Mouse (Mus musculus) lung, postnatal 36 days (tissue): ENCODE measurements around the gene Pde4d.

Experiments
- DNase-seq: peaks from one replicate; pipeline ENCODE4 v3.0.0; 2022; ENCODE audit warnings: mixed read lengths

The Pde4d gene

GRCm38 (mm10) chr13:109058045-109058444, 608.3 kb downstream of the Pde4d start:
- DNase-seq = no peak

DNA sequence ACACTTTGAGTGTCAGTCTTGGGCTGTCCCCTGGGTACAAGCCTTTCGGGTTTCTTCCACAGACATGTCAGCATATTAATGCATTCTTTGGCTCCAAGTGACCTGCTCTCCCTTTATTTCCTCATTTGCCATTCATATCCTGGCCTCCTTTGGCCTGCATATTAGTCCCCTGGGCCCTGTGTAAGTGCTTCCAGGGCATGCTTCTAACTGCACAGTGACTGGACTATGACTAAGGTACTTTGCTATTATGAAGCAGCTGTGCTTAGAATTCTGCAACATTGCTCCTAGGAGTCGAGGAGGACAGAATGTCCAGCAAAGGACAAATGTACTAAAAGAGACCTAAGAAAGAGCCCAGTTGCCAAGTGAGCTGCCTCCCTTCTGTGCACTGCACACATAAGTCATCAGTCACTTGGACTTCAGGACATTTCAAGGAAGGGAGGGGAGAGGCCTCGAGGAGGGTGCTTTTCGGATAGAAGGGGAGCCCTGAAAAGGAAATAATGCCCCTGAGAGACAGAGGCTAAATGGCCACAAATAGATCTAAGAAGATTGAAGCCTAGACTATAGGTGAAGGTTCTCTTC, 616.9 kb downstream of the Pde4d start:
- no peak for DNase-seq

DNA sequence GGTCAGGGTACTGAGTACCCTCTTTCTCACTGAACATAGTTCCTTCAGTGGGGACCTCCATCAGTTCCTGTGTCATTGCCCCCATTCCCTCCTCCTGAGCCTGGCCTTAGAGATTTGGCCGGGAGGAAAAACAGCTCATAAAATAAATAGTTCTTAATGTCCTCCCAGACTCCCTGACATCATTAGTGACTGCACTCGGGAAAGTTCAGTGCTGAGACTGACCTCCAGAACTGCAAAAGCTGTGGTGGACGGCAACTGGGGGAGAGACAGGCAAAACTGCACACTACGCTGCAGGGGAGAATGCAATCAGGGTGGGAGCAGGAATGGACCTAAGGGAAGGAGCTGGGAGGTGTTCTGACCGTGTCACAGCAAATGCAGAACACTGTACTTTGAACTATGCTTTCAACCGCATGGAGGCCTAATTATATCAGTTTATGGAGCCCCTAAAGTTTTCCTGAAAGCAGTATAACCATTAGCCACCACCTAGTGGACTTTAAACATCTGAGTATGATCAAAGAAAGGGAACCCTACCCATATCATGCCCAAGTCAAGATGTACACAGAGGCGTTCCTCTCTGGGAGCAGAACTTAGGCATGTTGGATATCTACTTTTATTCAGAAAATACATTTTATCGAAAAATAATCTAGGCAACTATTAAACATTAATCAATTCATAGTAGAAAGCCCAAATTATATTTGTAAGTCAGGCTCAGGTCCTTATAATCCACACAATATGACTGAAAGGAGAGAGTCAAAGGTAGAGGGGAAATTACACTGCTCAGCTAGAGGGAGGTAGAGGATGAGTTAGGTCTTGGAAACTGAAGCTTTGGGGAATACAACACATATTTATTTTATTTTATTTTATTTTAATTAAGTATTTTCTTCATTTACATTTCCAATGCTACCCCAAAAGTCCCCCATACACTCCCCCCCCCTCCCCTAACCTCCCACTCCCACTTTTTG, 618.8 kb downstream of the Pde4d start:
- DNase-seq = no peak

DNA sequence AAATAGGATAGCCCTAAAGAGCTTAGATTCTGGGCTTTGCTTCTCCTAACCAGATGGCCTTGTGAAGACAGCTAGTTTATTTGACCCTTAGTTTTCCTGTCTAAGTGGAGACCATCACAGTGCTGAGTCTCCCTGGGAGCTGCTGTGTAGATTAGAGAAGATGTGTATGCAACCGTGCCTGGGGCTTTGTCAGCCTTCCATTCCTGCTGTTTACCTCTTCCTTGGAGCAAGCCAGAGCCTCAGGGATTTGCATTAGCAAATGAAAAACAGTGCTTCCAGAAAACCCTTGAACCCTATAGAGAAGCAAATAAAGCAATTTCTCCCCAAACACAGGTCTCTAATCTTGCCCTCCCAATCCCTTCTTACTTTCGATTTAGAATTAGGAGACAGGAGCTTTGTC, 623.6 kb downstream of the Pde4d start:
- no peak for DNase-seq

DNA sequence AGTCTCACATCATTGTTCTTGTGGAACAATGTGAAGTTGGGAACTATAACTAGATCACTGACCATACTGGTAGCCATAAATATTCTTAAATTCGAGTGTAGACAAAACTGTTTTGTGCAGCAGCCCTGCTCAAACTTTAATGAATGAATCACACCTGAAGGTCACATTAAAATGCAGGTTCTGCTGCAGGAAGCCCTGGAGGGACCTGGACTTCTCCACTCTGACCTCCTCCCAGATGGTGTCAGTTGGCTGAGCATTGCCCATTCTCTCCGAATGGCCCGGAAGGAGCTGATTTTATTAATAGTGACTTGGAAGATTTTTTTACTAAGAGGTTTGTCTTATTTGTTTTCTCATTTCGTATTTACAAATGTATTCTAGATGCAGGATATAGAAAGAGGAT, 624.3 kb downstream of the Pde4d start:
- DNase-seq = no peak

GRCm38 (mm10) chr13:109092654-109093053, 642.9 kb downstream of the Pde4d start:
- no peak for DNase-seq

DNA sequence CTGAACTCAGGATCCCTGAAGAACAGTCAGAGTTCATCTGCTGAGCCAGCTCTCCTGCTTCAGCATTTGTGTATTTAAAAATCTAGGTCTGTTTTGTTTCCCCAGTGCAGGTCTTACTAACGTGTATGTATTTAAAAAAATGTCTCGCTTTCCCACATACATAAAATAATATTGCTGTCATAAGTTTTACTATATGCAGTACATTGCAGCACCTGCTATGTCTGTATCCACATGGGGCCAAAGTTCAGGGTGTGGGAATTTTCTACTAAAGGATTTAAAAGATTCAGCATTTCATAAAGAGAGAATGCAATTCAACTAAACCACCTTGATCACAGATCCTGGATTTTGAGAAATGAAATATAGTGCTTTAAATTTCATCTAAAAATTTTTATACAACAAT, 646.9 kb downstream of the Pde4d start:
- no peak for DNase-seq

GRCm38 (mm10) chr13:109116004-109116341, 666.2 kb downstream of the Pde4d start:
- DNase-seq = peak; percentile 26

GRCm38 (mm10) chr13:109116342-109117201, 666.8 kb downstream of the Pde4d start:
- DNase-seq = no peak

DNA sequence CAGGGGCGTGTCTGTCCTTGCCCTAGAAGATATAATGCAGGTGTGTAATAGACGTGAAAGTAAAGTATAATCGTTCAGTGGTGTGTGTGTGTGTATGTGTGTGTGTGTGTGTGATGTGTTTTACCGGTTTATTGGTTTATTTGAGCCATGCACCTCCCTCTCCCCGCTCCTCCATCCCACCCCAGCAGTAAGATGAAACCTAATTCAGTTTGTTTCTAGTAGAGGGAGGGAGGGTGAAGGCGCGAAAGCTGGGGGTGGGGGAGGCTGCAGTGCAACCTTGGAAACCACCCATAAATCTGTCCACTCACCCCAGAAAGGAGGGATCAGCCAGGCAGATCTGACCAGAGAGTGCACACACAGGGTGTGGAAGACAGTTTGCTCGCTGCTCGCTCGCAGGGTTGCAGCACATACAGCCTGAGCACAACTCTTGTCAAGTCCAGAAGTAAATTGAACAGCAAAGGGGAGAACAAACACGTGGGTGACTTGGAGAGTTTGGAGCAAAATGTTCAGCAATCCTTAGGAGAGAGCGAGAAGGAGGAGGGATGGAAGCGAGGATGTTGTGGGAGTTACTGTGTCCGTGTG, 667.6 kb downstream of the Pde4d start:
- DNase-seq = no peak

- no peak for DNase-seq
Observed at GRCm38 (mm10) chr13:109118296-109118800, 668.6 kb downstream of the Pde4d start.

DNA sequence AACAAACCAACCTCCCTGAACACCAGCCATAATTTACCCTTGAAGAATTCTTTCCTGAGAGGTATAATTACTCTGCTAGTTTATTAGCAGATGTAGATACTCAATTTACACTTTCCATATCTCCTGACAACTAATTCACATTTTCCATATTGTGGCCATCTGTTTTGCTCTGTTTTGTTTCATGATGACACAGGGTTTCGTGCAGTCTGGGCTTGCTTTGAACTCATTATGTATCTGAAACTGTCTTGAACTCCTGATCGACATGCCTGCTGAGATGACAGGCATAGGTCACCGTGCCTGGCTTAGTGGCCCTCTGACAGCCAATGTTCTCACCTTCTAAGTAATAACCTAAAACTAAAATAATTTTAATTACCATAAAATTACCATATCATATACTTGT, 672.1 kb downstream of the Pde4d start:
- no peak for DNase-seq

- DNase-seq = no peak
Observed at GRCm38 (mm10) chr13:109136405-109136804, 686.7 kb downstream of the Pde4d start.

DNA sequence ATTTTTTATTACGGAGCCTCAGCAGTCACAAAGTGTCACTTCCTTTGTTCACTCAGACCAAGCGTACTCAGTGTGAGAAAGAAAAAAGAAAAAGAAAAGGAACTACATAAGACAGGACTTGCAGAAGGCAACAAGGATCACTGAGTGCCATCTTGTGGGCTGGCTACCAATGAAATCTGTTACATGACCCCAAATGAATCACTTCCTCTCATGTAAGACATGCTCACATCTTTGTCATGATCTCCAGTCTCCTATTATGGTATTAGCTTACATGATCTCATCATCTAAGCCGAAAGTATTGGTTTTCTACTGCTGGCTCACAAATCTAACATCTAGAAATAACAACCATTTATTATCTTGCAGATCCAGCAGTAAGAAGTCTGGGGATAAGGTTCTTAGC, 709.0 kb downstream of the Pde4d start:
- DNase-seq = no peak

DNA sequence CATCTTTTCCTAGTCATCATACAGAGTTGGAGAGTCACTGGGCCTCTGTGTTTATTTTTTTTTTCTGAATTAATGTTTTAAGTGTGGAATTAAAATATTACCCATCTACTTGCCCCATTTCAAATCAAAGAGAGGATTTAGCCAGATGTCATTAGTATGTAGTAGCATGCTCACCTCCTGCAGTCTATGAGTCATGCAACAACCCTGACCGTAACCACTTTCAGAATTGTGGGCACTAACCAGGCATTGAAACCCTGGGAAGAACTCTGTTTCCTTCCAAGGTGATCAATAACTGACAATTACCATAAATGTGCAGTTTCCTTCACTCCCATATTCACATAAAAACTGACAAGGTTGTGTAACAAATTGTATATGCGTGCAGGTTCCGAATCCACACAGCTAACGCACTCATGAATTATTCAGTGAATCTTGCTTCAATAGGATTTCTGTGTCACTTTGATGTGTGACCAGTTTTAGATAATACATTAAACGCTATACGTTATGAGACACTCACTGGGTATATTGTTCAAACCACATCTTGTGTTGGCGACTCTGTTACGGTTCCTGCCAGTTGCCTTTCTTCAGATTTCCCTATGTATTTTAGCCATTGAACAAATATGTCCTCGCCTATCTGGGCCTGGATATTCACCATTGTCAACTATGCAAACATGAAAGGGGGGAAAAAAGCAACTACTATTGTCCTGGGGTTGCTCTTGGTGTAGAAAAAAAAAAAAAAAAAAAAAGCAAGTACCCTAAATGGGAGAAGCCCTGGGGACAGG, 719.0 kb downstream of the Pde4d start:
- no peak for DNase-seq

DNA sequence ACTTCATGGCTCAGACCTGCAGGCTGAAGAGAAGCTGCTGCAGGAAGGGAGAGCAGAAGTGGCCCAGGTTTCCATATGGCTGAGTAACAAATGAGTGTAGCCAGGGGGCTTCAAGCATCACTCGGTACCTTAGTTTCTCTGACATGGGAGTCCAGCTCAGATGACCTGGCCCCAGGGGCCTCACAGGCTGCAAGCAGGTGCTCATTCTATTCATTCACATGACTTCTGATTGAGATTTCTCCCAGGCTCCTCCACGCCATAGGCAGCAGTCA, 719.5 kb downstream of the Pde4d start:
- DNase-seq = no peak

GRCm38 (mm10) chr13:109171688-109172087, 721.9 kb downstream of the Pde4d start:
- no peak for DNase-seq

DNA sequence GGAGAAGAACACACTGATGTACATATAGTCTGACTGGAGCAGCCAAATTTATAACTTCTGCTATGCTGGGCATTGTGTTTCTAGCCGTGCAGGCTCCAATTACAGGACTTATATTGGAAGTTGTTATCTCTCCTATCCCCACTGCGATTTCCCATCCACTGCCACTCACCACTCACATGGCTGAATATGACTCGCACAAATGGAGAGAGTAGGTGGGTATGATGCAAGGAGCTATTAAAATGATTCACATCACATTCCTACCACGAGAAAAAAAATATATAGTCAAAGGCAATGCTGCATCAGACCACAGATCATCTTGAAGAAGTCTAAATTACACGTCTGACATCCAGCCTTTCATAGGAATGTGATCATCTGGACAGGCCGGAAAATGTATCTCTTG, 725.5 kb downstream of the Pde4d start:
- no peak for DNase-seq

GRCm38 (mm10) chr13:109175852-109176621, 726.3 kb downstream of the Pde4d start:
- no peak for DNase-seq

- no peak for DNase-seq
Observed at GRCm38 (mm10) chr13:109181363-109181762, 731.6 kb downstream of the Pde4d start.

DNA sequence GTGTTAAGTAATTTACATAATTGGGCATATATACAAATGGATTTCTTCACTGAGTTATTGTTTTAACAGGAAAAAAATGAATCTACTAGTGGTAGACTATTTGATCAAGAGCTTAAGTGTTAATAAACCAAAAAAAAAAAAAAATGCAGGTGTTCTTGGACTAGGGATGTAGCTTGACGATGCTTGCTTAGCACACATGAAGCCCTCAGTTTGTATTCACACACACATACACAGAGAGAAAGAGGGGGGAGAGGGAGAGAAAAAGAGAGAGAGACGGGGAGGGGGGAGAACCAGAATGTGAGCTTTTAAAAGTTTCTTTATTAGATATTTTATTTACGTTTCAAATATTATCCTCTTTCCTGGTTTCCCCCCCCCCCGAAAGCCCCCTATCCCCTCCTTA, 740.9 kb downstream of the Pde4d start:
- no peak for DNase-seq

DNA sequence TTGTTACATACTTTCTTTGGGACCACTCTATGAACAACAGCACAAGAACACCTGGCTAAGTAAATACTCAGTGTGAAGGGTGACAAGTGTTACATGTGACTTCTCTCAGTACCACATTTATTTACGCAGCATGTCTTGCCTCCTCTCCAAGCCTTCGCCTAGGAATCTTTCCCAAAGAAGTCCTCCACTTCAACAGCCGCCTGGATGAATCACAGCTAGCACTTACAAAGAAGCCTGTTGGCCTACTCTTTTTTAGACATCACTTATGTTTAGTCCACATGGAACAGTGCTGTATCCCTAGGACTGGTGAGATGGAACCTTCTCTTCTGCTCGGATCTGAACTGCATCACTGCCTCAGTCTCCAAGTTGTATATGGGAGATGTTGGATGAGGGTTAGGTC, 741.4 kb downstream of the Pde4d start:
- no peak for DNase-seq
